Mouse (Mus musculus): ENCODE results near the gene Cpne4. TPM values are rescaled to one million over a fixed set of nuclear protein-coding genes. Genes with fewer than 3 reads are reported as not detected.

The Cpne4 gene
- total and polyA plus RNA-seq, 2 experiments = not detected

DNA sequence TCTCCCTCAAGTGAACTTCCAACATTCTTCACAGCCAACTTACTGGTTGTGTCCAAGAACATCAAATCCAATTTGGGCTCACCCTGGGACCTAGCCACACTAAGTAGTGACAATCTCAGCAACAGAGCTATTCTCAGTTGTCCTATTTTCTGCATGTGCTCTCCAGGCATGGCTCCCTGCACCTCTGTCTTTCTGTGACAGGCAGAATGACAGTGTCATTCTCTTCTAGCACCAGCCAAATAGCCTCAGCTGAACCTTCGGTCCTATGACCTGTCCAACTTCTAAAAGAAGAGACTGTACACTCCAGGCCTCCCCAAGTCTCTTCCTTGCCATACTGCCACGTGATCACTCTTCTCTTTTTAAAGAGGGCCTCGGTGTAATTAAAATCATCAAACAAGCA is 481.2 kb downstream of the Cpne4 start:
- Histone ChIP-seq H3K9ac (ENCODE audit: low read depth, low read length) (no peak overlapping the region), H3K36me3 (ENCODE audit: control insufficient read depth, insufficient read depth, low read length) (no peaks in the 10 kb centered on the region), H3K4me1 (ENCODE audit: control insufficient read depth, insufficient read depth, low read length) (no peaks in the 10 kb centered on the region), H3K4me3 (ENCODE audit: insufficient read depth, low read depth, low read length) (no peak overlapping the region), H3K27me3 (ENCODE audit: control insufficient read depth, insufficient read depth, low read length) (no peaks in the 10 kb centered on the region), H3K79me2 (ENCODE audit: control insufficient read depth, insufficient read depth, low read length) (no peaks in the 10 kb centered on the region), H3K27ac (replicated peaks; ENCODE audit: insufficient read depth, low read depth, low read length) (no peak overlapping the region)
- TF ChIP-seq CTCF (IDR thresholded peaks at IDR 0.05; ENCODE audit: low read depth, low read length) = no peak
- no peak for TF ChIP-seq POLR2A (IDR thresholded peaks at IDR 0.05; ENCODE audit: extremely low read depth, insufficient read depth, low read length)
- WGBS = 64% methylated on average over 3 of the region's 3 CpGs
- no peak for DNase-seq (ENCODE audit: extremely low read depth, low read depth, low spot score)

GRCm38 (mm10) chr9:105032572-105032971 is 485.5 kb downstream of the Cpne4 start:
- WGBS = 86% methylated on average over 9 of the region's 9 CpGs
- H3K79me2 ChIP-seq (ENCODE audit: control insufficient read depth, insufficient read depth, low read length) = no peaks in the 10 kb centered on the region
- no peak overlapping the region for H3K9ac ChIP-seq (ENCODE audit: low read depth, low read length)
- H3K36me3 ChIP-seq (ENCODE audit: control insufficient read depth, insufficient read depth, low read length) = no peaks in the 10 kb centered on the region
- no peaks in the 10 kb centered on the region for H3K27me3 ChIP-seq (ENCODE audit: control insufficient read depth, insufficient read depth, low read length)
- no peak for DNase-seq (ENCODE audit: extremely low read depth, low read depth, low spot score)
- H3K27ac ChIP-seq (replicated peaks; ENCODE audit: insufficient read depth, low read depth, low read length) = no peak overlapping the region
- no peaks in the 10 kb centered on the region for H3K4me1 ChIP-seq (ENCODE audit: control insufficient read depth, insufficient read depth, low read length)
- TF ChIP-seq POLR2A (IDR thresholded peaks at IDR 0.05; ENCODE audit: extremely low read depth, insufficient read depth, low read length) (no peak), CTCF (IDR thresholded peaks at IDR 0.05; ENCODE audit: low read depth, low read length) (no peak)
- H3K4me3 ChIP-seq (ENCODE audit: insufficient read depth, low read depth, low read length) = no peak overlapping the region

GRCm38 (mm10) chr9:105033641-105034040 is 486.6 kb downstream of the Cpne4 start:
- Histone ChIP-seq H3K36me3 (ENCODE audit: control insufficient read depth, insufficient read depth, low read length) (no peaks in the 10 kb centered on the region), H3K4me1 (ENCODE audit: control insufficient read depth, insufficient read depth, low read length) (no peaks in the 10 kb centered on the region), H3K27ac (replicated peaks; ENCODE audit: insufficient read depth, low read depth, low read length) (no peak overlapping the region), H3K9ac (ENCODE audit: low read depth, low read length) (no peak overlapping the region), H3K79me2 (ENCODE audit: control insufficient read depth, insufficient read depth, low read length) (no peaks in the 10 kb centered on the region), H3K4me3 (ENCODE audit: insufficient read depth, low read depth, low read length) (no peak overlapping the region), H3K27me3 (ENCODE audit: control insufficient read depth, insufficient read depth, low read length) (no peaks in the 10 kb centered on the region)
- TF ChIP-seq POLR2A (IDR thresholded peaks at IDR 0.05; ENCODE audit: extremely low read depth, insufficient read depth, low read length) = no peak
- TF ChIP-seq CTCF (IDR thresholded peaks at IDR 0.05; ENCODE audit: low read depth, low read length) = no peak
- WGBS = 83% methylated on average over 7 of the region's 7 CpGs
- no peak for DNase-seq (ENCODE audit: extremely low read depth, low read depth, low spot score)

DNA sequence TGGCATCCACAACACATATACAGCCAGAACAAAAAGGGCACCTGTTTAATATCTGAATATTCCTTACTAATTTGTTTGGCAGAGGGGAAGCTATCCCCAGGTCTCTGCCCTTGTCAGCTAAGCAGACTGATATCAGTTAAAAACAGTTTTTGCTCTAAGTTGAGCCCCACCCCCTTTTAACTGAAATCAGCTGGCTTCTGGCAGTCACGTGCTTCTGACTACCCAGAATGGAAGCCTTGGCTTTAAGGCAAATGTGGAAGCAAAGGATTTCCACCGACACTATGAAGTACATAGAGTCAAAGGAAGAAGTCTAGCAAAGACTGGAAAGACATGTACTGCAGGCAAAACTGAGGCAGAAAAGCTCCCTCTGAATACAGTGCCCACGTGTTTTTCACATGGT is 490.8 kb downstream of the Cpne4 start:
- Histone ChIP-seq H3K36me3 (ENCODE audit: control insufficient read depth, insufficient read depth, low read length) (no peaks in the 10 kb centered on the region), H3K9ac (ENCODE audit: low read depth, low read length) (no peak overlapping the region), H3K27me3 (ENCODE audit: control insufficient read depth, insufficient read depth, low read length) (peaks cover 3% of the 10 kb centered on the region; the same call in 1 of the 2 replicates), H3K4me1 (ENCODE audit: control insufficient read depth, insufficient read depth, low read length) (no peaks in the 10 kb centered on the region), H3K79me2 (ENCODE audit: control insufficient read depth, insufficient read depth, low read length) (no peaks in the 10 kb centered on the region), H3K4me3 (ENCODE audit: insufficient read depth, low read depth, low read length) (no peak overlapping the region), H3K27ac (replicated peaks; ENCODE audit: insufficient read depth, low read depth, low read length) (no peak overlapping the region)
- DNase-seq (ENCODE audit: extremely low read depth, low read depth, low spot score) = no peak
- no peak for TF ChIP-seq POLR2A (IDR thresholded peaks at IDR 0.05; ENCODE audit: extremely low read depth, insufficient read depth, low read length)
- TF ChIP-seq CTCF (IDR thresholded peaks at IDR 0.05; ENCODE audit: low read depth, low read length) = no peak
- WGBS = 67% methylated on average over 3 of the region's 3 CpGs

- H3K27me3 ChIP-seq (ENCODE audit: control insufficient read depth, insufficient read depth, low read length) = peaks cover 2% of the 10 kb centered on the region; the same call in 1 of the 2 replicates
- H3K9ac ChIP-seq (ENCODE audit: low read depth, low read length) = no peak overlapping the region
- no peaks in the 10 kb centered on the region for H3K4me1 ChIP-seq (ENCODE audit: control insufficient read depth, insufficient read depth, low read length)
- no peak overlapping the region for H3K27ac ChIP-seq (replicated peaks; ENCODE audit: insufficient read depth, low read depth, low read length)
- DNase-seq (ENCODE audit: extremely low read depth, low read depth, low spot score) = no peak
- no peak overlapping the region for H3K4me3 ChIP-seq (ENCODE audit: insufficient read depth, low read depth, low read length)
- 78% methylated on average over 7 of the region's 7 CpGs for WGBS
- no peak for TF ChIP-seq CTCF (IDR thresholded peaks at IDR 0.05; ENCODE audit: low read depth, low read length)
- no peak for TF ChIP-seq POLR2A (IDR thresholded peaks at IDR 0.05; ENCODE audit: extremely low read depth, insufficient read depth, low read length)
- no peaks in the 10 kb centered on the region for H3K79me2 ChIP-seq (ENCODE audit: control insufficient read depth, insufficient read depth, low read length)
- H3K36me3 ChIP-seq (ENCODE audit: control insufficient read depth, insufficient read depth, low read length) = no peaks in the 10 kb centered on the region
Observed at GRCm38 (mm10) chr9:105046014-105046413, 498.9 kb downstream of the Cpne4 start.

- H3K27me3 ChIP-seq (ENCODE audit: control insufficient read depth, insufficient read depth, low read length) = no peaks in the 10 kb centered on the region
- no peaks in the 10 kb centered on the region; the same call in 1 of the 2 replicates for H3K79me2 ChIP-seq (ENCODE audit: control insufficient read depth, insufficient read depth, low read length)
- no peak for DNase-seq (ENCODE audit: extremely low read depth, low read depth, low spot score)
- WGBS = 75% methylated on average over 10 of the region's 10 CpGs
- no peaks in the 10 kb centered on the region for H3K4me1 ChIP-seq (ENCODE audit: control insufficient read depth, insufficient read depth, low read length)
- no peak overlapping the region for H3K27ac ChIP-seq (replicated peaks; ENCODE audit: insufficient read depth, low read depth, low read length)
- H3K4me3 ChIP-seq (ENCODE audit: insufficient read depth, low read depth, low read length) = no peak overlapping the region
- no peak overlapping the region for H3K9ac ChIP-seq (ENCODE audit: low read depth, low read length)
- H3K36me3 ChIP-seq (ENCODE audit: control insufficient read depth, insufficient read depth, low read length) = no peaks in the 10 kb centered on the region
- TF ChIP-seq CTCF (IDR thresholded peaks at IDR 0.05; ENCODE audit: low read depth, low read length) = no peak
Observed at GRCm38 (mm10) chr9:105048351-105048750, 501.3 kb downstream of the Cpne4 start.
